Mouse (Mus musculus): ENCODE measurements around the gene Cort. TPM values are rescaled to one million over a fixed set of nuclear protein-coding genes. Genes with fewer than 3 reads are reported as not detected.

The Cort gene
- polyA plus RNA-seq, 1 experiment from 2014 or later: not detected

- peak overlapping the region; percentile 88 for H3K4me3 ChIP-seq (ENCODE audit: low read length)
- no peaks in the 10 kb centered on the region for H3K9me3 ChIP-seq (replicated peaks; ENCODE audit: control insufficient read depth, low read length)
- H3K27ac ChIP-seq (ENCODE audit: low read length): no peak overlapping the region
- H3K4me1 ChIP-seq (ENCODE audit: control insufficient read depth, insufficient read depth, low read length): peaks cover 11% of the 10 kb centered on the region
- H3K27me3 ChIP-seq (ENCODE audit: control insufficient read depth, insufficient read depth, low read length): no peaks in the 10 kb centered on the region
- H3K4me2 ChIP-seq (ENCODE audit: low read depth, low read length): peak overlapping the region; percentile 95
- peaks cover 1% of the 10 kb centered on the region for H3K36me3 ChIP-seq (ENCODE audit: control insufficient read depth, insufficient read depth)
- 66% methylated on average over 3 of the region's 3 CpGs for WGBS
- no peak for ATAC-seq (replicated peaks; ENCODE audit: extremely low read depth, insufficient read depth, low FRiP score)
- peak overlapping the region; percentile 91 for H3K9ac ChIP-seq (ENCODE audit: low read length)
Measured at GRCm38 (mm10) chr4:149097956-149098355, 28.6 kb downstream of the Cort start.

GRCm38 (mm10) chr4:149091364-149091763 is 35.2 kb downstream of the Cort start:
- Histone ChIP-seq H3K9me3 (replicated peaks; ENCODE audit: control insufficient read depth, low read length) (no peaks in the 10 kb centered on the region), H3K4me2 (ENCODE audit: low read depth, low read length) (no peak overlapping the region), H3K4me3 (ENCODE audit: low read length) (no peak overlapping the region), H3K4me1 (ENCODE audit: control insufficient read depth, insufficient read depth, low read length) (0 out of 2 replicates have a peak, but pooled peaks cover 5% of the 10 kb centered on the region), H3K27me3 (ENCODE audit: control insufficient read depth, insufficient read depth, low read length) (no peaks in the 10 kb centered on the region), H3K9ac (ENCODE audit: low read length) (no peak overlapping the region), H3K36me3 (ENCODE audit: control insufficient read depth, insufficient read depth) (peaks cover 7% of the 10 kb centered on the region), H3K27ac (ENCODE audit: low read length) (no peak overlapping the region)
- 62% methylated on average over 8 of the region's 8 CpGs for WGBS
- no peak for ATAC-seq (replicated peaks; ENCODE audit: extremely low read depth, insufficient read depth, low FRiP score)

DNA sequence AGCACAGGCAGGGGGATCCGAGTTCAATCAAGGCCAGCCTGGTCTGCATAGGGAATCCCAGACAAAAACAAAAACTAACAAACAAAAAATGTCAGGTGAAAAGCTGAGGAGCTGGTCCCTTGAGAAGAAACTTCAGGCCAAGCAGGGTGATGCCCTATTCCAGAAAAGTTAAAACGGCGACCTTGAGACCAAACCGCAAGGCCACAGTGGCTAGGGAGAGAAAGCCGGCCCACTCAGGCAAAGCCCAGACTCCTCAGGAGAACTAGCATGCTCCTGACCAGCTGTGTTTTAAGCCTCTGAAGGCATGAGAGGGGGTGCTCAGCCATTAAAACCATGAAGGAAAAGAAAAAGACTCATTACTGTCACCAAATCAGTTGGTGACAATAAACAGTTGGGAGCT is 41.2 kb downstream of the Cort start:
- Histone ChIP-seq H3K4me2 (ENCODE audit: low read depth, low read length) (no peak overlapping the region), H3K4me1 (ENCODE audit: control insufficient read depth, insufficient read depth, low read length) (peaks cover 17% of the 10 kb centered on the region), H3K36me3 (ENCODE audit: control insufficient read depth, insufficient read depth) (no peaks in the 10 kb centered on the region), H3K9me3 (replicated peaks; ENCODE audit: control insufficient read depth, low read length) (no peaks in the 10 kb centered on the region), H3K27ac (ENCODE audit: low read length) (no peak overlapping the region), H3K4me3 (ENCODE audit: low read length) (no peak overlapping the region), H3K27me3 (ENCODE audit: control insufficient read depth, insufficient read depth, low read length) (no peaks in the 10 kb centered on the region), H3K9ac (ENCODE audit: low read length) (no peak overlapping the region)
- no peak for ATAC-seq (replicated peaks; ENCODE audit: extremely low read depth, insufficient read depth, low FRiP score)
- 52% methylated on average over 5 of the region's 5 CpGs for WGBS

DNA sequence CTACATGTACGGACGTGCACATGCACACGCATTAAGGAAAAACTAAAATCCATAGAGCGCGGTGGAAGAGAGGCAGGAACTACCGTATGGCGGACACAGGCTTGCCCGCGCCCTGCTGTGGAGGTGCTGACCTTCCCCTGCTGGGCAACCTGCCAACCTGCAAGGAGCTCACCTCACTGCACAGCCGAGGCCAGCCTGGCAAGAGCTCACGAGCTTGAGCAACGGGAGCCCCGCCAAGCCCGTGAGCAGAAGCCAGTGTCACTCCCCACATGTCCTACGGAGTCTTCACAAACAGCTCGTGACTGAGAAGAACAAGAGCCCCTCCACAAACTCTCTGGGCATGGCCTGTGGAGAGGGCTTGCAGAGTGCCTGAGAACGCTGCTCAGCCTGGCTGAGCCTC is 45.0 kb downstream of the Cort start:
- peaks cover 20% of the 10 kb centered on the region for H3K4me1 ChIP-seq (ENCODE audit: control insufficient read depth, insufficient read depth, low read length)
- no peaks in the 10 kb centered on the region for H3K9me3 ChIP-seq (replicated peaks; ENCODE audit: control insufficient read depth, low read length)
- H3K4me3 ChIP-seq (ENCODE audit: low read length): peak overlapping the region; percentile 17
- peak overlapping the region; percentile 30 for H3K9ac ChIP-seq (ENCODE audit: low read length)
- H3K27ac ChIP-seq (ENCODE audit: low read length): peak overlapping the region; percentile 85
- H3K36me3 ChIP-seq (ENCODE audit: control insufficient read depth, insufficient read depth): no peaks in the 10 kb centered on the region
- ATAC-seq (replicated peaks; ENCODE audit: extremely low read depth, insufficient read depth, low FRiP score): peak; percentile 96
- WGBS: 42% methylated on average over 17 of the region's 17 CpGs
- H3K27me3 ChIP-seq (ENCODE audit: control insufficient read depth, insufficient read depth, low read length): no peaks in the 10 kb centered on the region
- H3K4me2 ChIP-seq (ENCODE audit: low read depth, low read length): peak overlapping the region; percentile 41

DNA sequence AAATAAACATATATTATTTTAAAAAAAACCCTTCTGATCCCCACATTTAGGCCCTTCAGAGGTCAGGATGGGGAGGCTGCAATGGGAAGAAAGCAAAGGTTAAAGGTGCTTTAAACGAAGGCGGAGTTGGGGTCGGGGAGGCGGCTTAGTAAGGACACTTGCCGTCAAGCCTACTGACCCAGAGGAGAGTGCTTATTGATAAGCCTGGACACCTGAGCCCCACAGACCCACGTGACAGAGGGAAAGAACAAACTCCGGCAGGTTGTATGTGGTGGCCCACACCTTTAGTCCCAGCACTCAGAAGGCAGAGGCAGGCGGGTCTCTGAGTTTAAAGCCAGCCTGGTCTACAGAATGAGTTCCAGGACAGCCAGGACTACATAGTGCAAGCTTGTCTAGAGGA is 46.5 kb downstream of the Cort start:
- H3K4me1 ChIP-seq (ENCODE audit: control insufficient read depth, insufficient read depth, low read length): peaks cover 25% of the 10 kb centered on the region
- ATAC-seq (replicated peaks; ENCODE audit: extremely low read depth, insufficient read depth, low FRiP score): no peak
- no peak overlapping the region for H3K9ac ChIP-seq (ENCODE audit: low read length)
- H3K27me3 ChIP-seq (ENCODE audit: control insufficient read depth, insufficient read depth, low read length): no peaks in the 10 kb centered on the region
- H3K27ac ChIP-seq (ENCODE audit: low read length): no peak overlapping the region
- H3K36me3 ChIP-seq (ENCODE audit: control insufficient read depth, insufficient read depth): no peaks in the 10 kb centered on the region
- no peak overlapping the region for H3K4me2 ChIP-seq (ENCODE audit: low read depth, low read length)
- H3K4me3 ChIP-seq (ENCODE audit: low read length): no peak overlapping the region
- no peaks in the 10 kb centered on the region for H3K9me3 ChIP-seq (replicated peaks; ENCODE audit: control insufficient read depth, low read length)
- WGBS: 85% methylated on average over 8 of the region's 8 CpGs

GRCm38 (mm10) chr4:149079629-149080028 is 46.9 kb downstream of the Cort start:
- H3K27me3 ChIP-seq (ENCODE audit: control insufficient read depth, insufficient read depth, low read length): no peaks in the 10 kb centered on the region
- H3K9ac ChIP-seq (ENCODE audit: low read length): no peak overlapping the region
- H3K4me3 ChIP-seq (ENCODE audit: low read length): no peak overlapping the region
- no peak overlapping the region for H3K27ac ChIP-seq (ENCODE audit: low read length)
- 50% methylated on average over 6 of the region's 6 CpGs for WGBS
- no peak overlapping the region for H3K4me2 ChIP-seq (ENCODE audit: low read depth, low read length)
- peaks cover 25% of the 10 kb centered on the region for H3K4me1 ChIP-seq (ENCODE audit: control insufficient read depth, insufficient read depth, low read length)
- no peak for ATAC-seq (replicated peaks; ENCODE audit: extremely low read depth, insufficient read depth, low FRiP score)
- no peaks in the 10 kb centered on the region for H3K9me3 ChIP-seq (replicated peaks; ENCODE audit: control insufficient read depth, low read length)
- no peaks in the 10 kb centered on the region for H3K36me3 ChIP-seq (ENCODE audit: control insufficient read depth, insufficient read depth)

DNA sequence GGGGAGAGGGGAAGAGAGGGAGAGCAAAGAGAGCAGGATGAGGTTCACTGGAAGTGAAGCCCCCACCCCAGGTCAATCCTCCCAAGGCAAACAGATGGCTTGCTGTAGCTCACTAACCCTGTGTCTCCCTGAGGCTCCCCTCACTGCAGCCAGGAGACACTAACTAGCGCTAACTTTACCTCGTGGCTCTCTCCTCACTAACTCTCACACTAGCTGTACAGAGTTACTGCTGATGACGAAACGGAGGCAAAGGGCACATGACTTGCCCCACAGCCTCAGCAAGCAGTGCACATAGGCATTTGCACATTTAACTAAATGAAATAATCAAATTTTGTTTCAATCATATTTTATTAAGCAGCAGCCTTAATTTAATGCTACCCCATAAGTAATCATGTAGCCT is 48.3 kb downstream of the Cort start:
- peaks cover 32% of the 10 kb centered on the region for H3K4me1 ChIP-seq (ENCODE audit: control insufficient read depth, insufficient read depth, low read length)
- WGBS: 58% methylated on average over 4 of the region's 4 CpGs
- no peak for ATAC-seq (replicated peaks; ENCODE audit: extremely low read depth, insufficient read depth, low FRiP score)

GRCm38 (mm10) chr4:149075871-149076575 is 50.5 kb downstream of the Cort start:
- H3K9ac ChIP-seq (ENCODE audit: low read length): peak overlapping the region; percentile 25; the same call in 1 of the 2 replicates

More for the DNA sequence above, 48.3 kb downstream of the Cort start:
- no peaks in the 10 kb centered on the region for H3K27me3 ChIP-seq (ENCODE audit: control insufficient read depth, insufficient read depth, low read length)
- no peaks in the 10 kb centered on the region for H3K9me3 ChIP-seq (replicated peaks; ENCODE audit: control insufficient read depth, low read length)
- H3K27ac ChIP-seq (ENCODE audit: low read length): no peak overlapping the region
- H3K36me3 ChIP-seq (ENCODE audit: control insufficient read depth, insufficient read depth): no peaks in the 10 kb centered on the region
- H3K4me3 ChIP-seq (ENCODE audit: low read length): no peak overlapping the region
- H3K9ac ChIP-seq (ENCODE audit: low read length): no peak overlapping the region
- no peak overlapping the region for H3K4me2 ChIP-seq (ENCODE audit: low read depth, low read length)

DNA sequence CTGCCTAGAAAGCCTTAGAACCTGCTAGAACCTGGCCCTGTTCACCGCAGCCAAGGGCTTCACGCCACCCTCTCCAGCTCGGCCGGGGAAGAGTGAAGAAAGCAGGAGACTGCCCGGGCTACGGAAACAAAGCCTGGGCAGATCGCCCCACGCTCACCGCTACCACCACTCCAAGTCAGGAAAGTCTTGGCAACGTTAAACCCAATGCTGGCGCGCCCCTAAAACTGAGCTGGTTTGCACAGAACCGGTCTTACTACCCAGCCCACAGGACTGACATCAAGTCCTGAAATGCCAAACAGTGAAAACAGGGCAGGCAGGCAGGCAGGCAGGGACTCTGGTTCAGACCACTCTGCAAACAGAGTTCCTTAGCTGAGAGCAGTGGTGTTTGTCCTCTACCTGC is 51.5 kb downstream of the Cort start:
- no peak overlapping the region for H3K9ac ChIP-seq (ENCODE audit: low read length)

More at GRCm38 (mm10) chr4:149075871-149076575, 50.5 kb downstream of the Cort start:
- Histone ChIP-seq H3K36me3 (ENCODE audit: control insufficient read depth, insufficient read depth) (peaks cover 7% of the 10 kb centered on the region), H3K4me3 (ENCODE audit: low read length) (no peak overlapping the region), H3K9me3 (replicated peaks; ENCODE audit: control insufficient read depth, low read length) (no peaks in the 10 kb centered on the region), H3K4me1 (ENCODE audit: control insufficient read depth, insufficient read depth, low read length) (peaks cover 29% of the 10 kb centered on the region), H3K27me3 (ENCODE audit: control insufficient read depth, insufficient read depth, low read length) (no peaks in the 10 kb centered on the region), H3K27ac (ENCODE audit: low read length) (peak overlapping the region; percentile 3; the same call in 1 of the 2 replicates), H3K4me2 (ENCODE audit: low read depth, low read length) (no peak overlapping the region)
- peak; percentile 56 for ATAC-seq (replicated peaks; ENCODE audit: extremely low read depth, insufficient read depth, low FRiP score)
- WGBS: 21% methylated on average over 10 of the region's 10 CpGs

More for the DNA sequence above, 51.5 kb downstream of the Cort start:
- Histone ChIP-seq H3K27ac (ENCODE audit: low read length) (no peak overlapping the region), H3K4me3 (ENCODE audit: low read length) (no peak overlapping the region), H3K4me2 (ENCODE audit: low read depth, low read length) (no peak overlapping the region), H3K36me3 (ENCODE audit: control insufficient read depth, insufficient read depth) (peaks cover 7% of the 10 kb centered on the region), H3K27me3 (ENCODE audit: control insufficient read depth, insufficient read depth, low read length) (no peaks in the 10 kb centered on the region), H3K4me1 (ENCODE audit: control insufficient read depth, insufficient read depth, low read length) (peaks cover 38% of the 10 kb centered on the region), H3K9me3 (replicated peaks; ENCODE audit: control insufficient read depth, low read length) (no peaks in the 10 kb centered on the region)
- WGBS: 92% methylated on average over 13 of the region's 13 CpGs
- ATAC-seq (replicated peaks; ENCODE audit: extremely low read depth, insufficient read depth, low FRiP score): no peak

Data from heart, embryonic 16.5 days (tissue).